Mouse (Mus musculus): ENCODE results near the gene Gm3187. TPM values are rescaled to one million over a fixed set of nuclear protein-coding genes. Genes with fewer than 3 reads are reported as not detected.
"Not testable (repeated sequence)": the region's sequence is repeated elsewhere in the genome, so short reads cannot be mapped to it uniquely, and the experiment has no call there.

Gene Gm3187
- total RNA-seq (2021): not detected
- long read RNA-seq, experiment 1: 0 reads
- long read RNA-seq, experiment 2: 0 reads

DNA sequence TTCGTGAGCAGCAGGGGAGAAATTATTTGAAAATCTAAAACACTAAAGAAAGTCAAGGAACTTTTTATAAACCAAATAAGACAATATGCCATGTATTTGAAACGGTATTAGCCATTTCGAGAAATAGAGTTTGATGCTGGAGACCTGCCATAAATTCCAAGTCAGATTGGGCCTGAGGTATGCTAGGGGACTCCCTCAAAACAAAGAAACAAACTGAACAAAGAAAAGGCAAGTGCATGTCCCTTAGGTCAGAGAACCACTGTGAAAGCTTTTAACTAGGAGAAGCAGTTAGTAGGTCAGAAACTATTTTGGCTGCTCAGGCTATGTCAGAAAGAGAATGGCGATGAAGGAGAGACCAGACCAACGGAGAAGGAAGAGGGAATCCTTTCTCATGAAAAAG lies at the start of gene Gm3187:
Gene Gm3187, plus strand, starts transcription at position 301 of the 400 bp plus-strand sequence.
- not testable (repeated sequence) for DNase-seq (ENCODE audit: low spot score in 2 of 2)

- DNase-seq (ENCODE audit: low spot score in 2 of 2): not testable (repeated sequence)
Measured at GRCm38 (mm10) chr14:5455367-5455766, 28.6 kb upstream of the Gm3187 start, which contains the start of gene Gm3194. Gm3194 (minus strand) TSS chr14:5455467.

- DNase-seq (ENCODE audit: low spot score in 2 of 2): not testable (repeated sequence)
Measured at GRCm38 (mm10) chr14:5460469-5460868, 23.5 kb upstream of the Gm3187 start.

GRCm38 (mm10) chr14:5477730-5478129 lies 6.3 kb upstream of the Gm3187 start, which contains the start of gene Gm8246:
Gm8246 (minus strand) TSS chr14:5477830.
- not testable (repeated sequence) for DNase-seq (ENCODE audit: low spot score in 2 of 2)

DNA sequence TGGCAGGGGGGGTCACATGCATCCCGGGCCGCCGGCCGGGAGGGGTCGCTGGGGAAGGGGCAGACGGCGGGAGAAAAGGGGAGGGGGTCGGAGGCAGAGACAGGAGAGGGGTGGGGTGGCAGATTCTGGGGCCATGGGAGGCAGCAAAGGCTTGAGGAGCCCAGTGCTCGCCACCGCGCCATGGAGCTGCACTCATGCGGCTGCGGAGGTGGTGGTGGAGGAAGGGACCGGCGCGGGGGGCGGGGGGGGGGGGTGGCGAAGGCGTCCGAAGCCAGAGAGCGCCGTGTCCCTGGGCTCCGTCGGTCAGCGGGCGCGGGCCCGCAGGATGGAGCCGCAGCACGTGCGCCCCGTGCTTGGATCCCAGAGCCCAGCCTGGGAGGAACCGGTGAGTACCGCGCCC lies 17.4 kb downstream of the Gm3187 start, which contains the start of gene Gm3488:
Gene Gm3488, plus strand, starts transcription at position 301 of the 400 bp plus-strand sequence.
- DNase-seq (ENCODE audit: low spot score in 2 of 2): not testable (repeated sequence)

- DNase-seq (ENCODE audit: low spot score in 2 of 2): not testable (repeated sequence)
Measured at GRCm38 (mm10) chr14:5538196-5538595, 54.2 kb downstream of the Gm3187 start, which contains the start of gene Gm3532. Gm3532 (plus strand) TSS chr14:5538496.

Other genes starting within 250 kb of the Gm3187 start
- gene Gm3526, start 223.6 kb upstream of the Gm3187 start, total RNA-seq (2021): not detected
- gene Gm3542, start 149.3 kb upstream of the Gm3187 start, total RNA-seq (2021): not detected
- gene Gm3500, start 95.2 kb upstream of the Gm3187 start, total RNA-seq (2021): not detected
- under 1 TPM in 1 of 2 experiments, not detected in 1; 0.53 TPM for gene Gm3194, start 28.7 kb upstream of the Gm3187 start, total RNA-seq (2021)
- not detected for gene Gm8246, start 6.4 kb upstream of the Gm3187 start, total RNA-seq (2021)
- under 1 TPM in 1 of 2 experiments, not detected in 1; 0.19 TPM for gene Gm3488, start 17.5 kb downstream of the Gm3187 start, total RNA-seq (2021)
- not detected for gene Gm3532, start 54.3 kb downstream of the Gm3187 start, total RNA-seq (2021)
- gene Gm8265, start 148.8 kb downstream of the Gm3187 start, total RNA-seq (2021): not detected
- gene Gm9603, start 203.2 kb downstream of the Gm3187 start, total RNA-seq (2021): not detected